8 mouse cellular contexts compared by ENCODE assay signal in genomic region chr6:140714905-140715365, GRCm38 (mm10). TPM values are rescaled to one million over a fixed set of nuclear protein-coding genes. Genes with fewer than 3 reads are reported as not detected.
DNase-seq lines count a peak whose midpoint lies in the region; ATAC-seq and TF ChIP-seq lines count a peak whose summit lies in the region.

No protein-coding gene starts in this region.

- H3K27me3 ChIP-seq in kidney, embryonic 14.5 days (ENCODE audit: control insufficient read depth, insufficient read depth, low read length): peaks cover 3% of the 10 kb centered on the region; the same call in 1 of the 2 replicates
- no peaks in the 10 kb centered on the region for H3K27me3 ChIP-seq in limb, embryonic 14.5 days (ENCODE audit: control insufficient read depth, insufficient read depth, low read length)
- H3K27me3 ChIP-seq in splenic B cell, adult 2 months (ENCODE audit: control insufficient read depth, insufficient read depth, low read length, poor library complexity, severe bottlenecking): no peaks in the 10 kb centered on the region; the same call in 1 of the 2 replicates

- no peak overlapping the region for H3K4me3 ChIP-seq in kidney, embryonic 14.5 days (ENCODE audit: low read length)
- no peak overlapping the region for H3K4me3 ChIP-seq in limb, embryonic 14.5 days (replicated peaks; ENCODE audit: low read length)

- no peak for TF ChIP-seq POLR2A in limb, embryonic 14.5 days (IDR thresholded peaks at IDR 0.05; ENCODE audit: borderline replicate concordance, extremely low read depth, insufficient read depth, insufficient read length)

- no peaks in the 10 kb centered on the region for H3K4me1 ChIP-seq in kidney, embryonic 14.5 days (ENCODE audit: control insufficient read depth, insufficient read depth, low read length)
- no peaks in the 10 kb centered on the region for H3K4me1 ChIP-seq in limb, embryonic 14.5 days (ENCODE audit: control insufficient read depth, insufficient read depth, low read length)

- WGBS in kidney, embryonic 14.5 days: 28% methylated on average over 10 of the region's 10 CpGs
- WGBS in limb, embryonic 14.5 days: 22% methylated on average over 10 of the region's 10 CpGs

- DNase-seq in 3T3-L1 (ENCODE audit: low read depth, low spot score): peak; percentile 88
- peak; percentile 58 for DNase-seq in adrenal gland, adult 2 months
- peak; percentile 81 for DNase-seq in embryo, embryonic 11 days
- peak; percentile 28 to 57 for DNase-seq in heart, adult 9 months (ENCODE audit: low spot score in 2 of 2)
- DNase-seq in limb, embryonic 14.5 days (ENCODE audit: low spot score): peak; percentile 88
- peak; percentile 56 to 64 for DNase-seq in natural killer cell, adult 2 months (ENCODE audit: low spot score in 2 of 2)
- peak; percentile 75 for DNase-seq in splenic B cell, adult 2 months (ENCODE audit: low read depth, low spot score)

- H3K27ac ChIP-seq in kidney, embryonic 14.5 days (ENCODE audit: low read depth, low read length): no peak overlapping the region
- no peak overlapping the region for H3K27ac ChIP-seq in limb, embryonic 14.5 days (replicated peaks; ENCODE audit: low read depth, low read length)

- H3K9me3 ChIP-seq in kidney, embryonic 14.5 days (ENCODE audit: control insufficient read depth, low read length): no peaks in the 10 kb centered on the region
- no peaks in the 10 kb centered on the region for H3K9me3 ChIP-seq in limb, embryonic 14.5 days (ENCODE audit: control insufficient read depth, low read length)

- H3K4me2 ChIP-seq in kidney, embryonic 14.5 days (replicated peaks; ENCODE audit: low read depth, low read length): no peak overlapping the region
- H3K4me2 ChIP-seq in limb, embryonic 14.5 days (replicated peaks; ENCODE audit: low read depth, low read length, severe bottlenecking): no peak overlapping the region

- ATAC-seq in kidney, embryonic 14.5 days (ENCODE audit: low FRiP score, low TSS enrichment): peak; percentile 63; the same call in 1 of the 2 replicates
- ATAC-seq in limb, embryonic 14.5 days (ENCODE audit: low FRiP score, low read depth): 0 out of 2 replicates have a peak, but pooled peaks have one; percentile 48

- H3K9ac ChIP-seq in kidney, embryonic 14.5 days (ENCODE audit: low read depth, low read length): no peak overlapping the region
- H3K9ac ChIP-seq in limb, embryonic 14.5 days (ENCODE audit: low read depth, low read length, severe bottlenecking): no peak overlapping the region

- H3K36me3 ChIP-seq in kidney, embryonic 14.5 days (ENCODE audit: control insufficient read depth, insufficient read depth, low read length): no peaks in the 10 kb centered on the region
- H3K36me3 ChIP-seq in limb, embryonic 14.5 days (ENCODE audit: control insufficient read depth, insufficient read depth, low read length): no peaks in the 10 kb centered on the region
- H3K36me3 ChIP-seq in splenic B cell, adult 2 months (ENCODE audit: control insufficient read depth, insufficient read depth, low read length, poor library complexity, severe bottlenecking): no peaks in the 10 kb centered on the region

RNA-seq across cellular contexts. Expression of gene Gm11077, which starts 14.1 kb away (rescaled TPM):
- not detected for total RNA-seq in adrenal gland, adult 2 months (2021)
- polyA plus RNA-seq in adrenal gland, adult 2 months (2012; rRNA removed): not detected in 2 replicates
- not detected in 2 replicates for polyA plus RNA-seq in kidney, embryonic 14.5 days (2014; fragmentation: Nextera tagmentation; extraction: Ambion mirVana)
- polyA plus RNA-seq in limb, embryonic 14.5 days (2012; rRNA removed): not detected in 2 replicates
- polyA plus RNA-seq in limb, embryonic 14.5 days (2014; fragmentation: Nextera tagmentation; extraction: Ambion mirVana): not detected in 2 replicates
